In the genomic region with DNA sequence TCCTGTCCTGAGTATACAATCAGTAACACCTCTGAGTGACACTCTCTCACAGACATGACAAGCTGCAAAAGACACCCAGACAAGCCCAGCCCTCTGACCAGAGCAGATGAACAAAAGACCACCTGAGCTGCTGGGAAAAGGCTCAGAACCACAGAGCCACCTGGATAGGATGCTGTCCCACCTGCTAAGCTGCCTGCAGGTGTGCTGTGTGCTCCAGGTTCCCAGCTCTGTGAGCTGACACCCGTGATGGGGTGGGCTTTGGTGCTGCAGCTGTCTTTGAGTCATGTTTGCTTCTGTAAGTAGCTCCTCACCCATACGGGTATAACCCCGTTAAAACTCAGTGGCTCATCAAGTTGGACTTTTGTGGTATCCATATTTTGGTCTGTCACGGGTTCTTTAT, we compare ENCODE assay signal across 25 mouse cellular contexts.
DNase-seq lines count a peak whose midpoint lies in the region; ATAC-seq lines count a peak whose summit lies in the region.
"Had no signal": no experiment of that assay in that cellular context is flagged by ENCODE, and none has a peak within 500 bp of the region (broad histone marks: within the 10 kb centered on the region; RNA-seq: fewer than 3 reads in every experiment).

No protein-coding gene starts in this region.

- H3K27me3 ChIP-seq in forebrain, embryonic 13.5 days = no peaks in the 10 kb centered on the region
- no peaks in the 10 kb centered on the region for H3K27me3 ChIP-seq in forebrain, embryonic 12.5 days
- H3K27me3 ChIP-seq in liver, embryonic 11.5 days (replicated peaks; ENCODE audit: control insufficient read depth, insufficient read depth, low read length) = no peaks in the 10 kb centered on the region
- H3K27me3 ChIP-seq: embryonic facial prominence, embryonic 12.5 days; hindbrain, embryonic 12.5 days; hindbrain, embryonic 15.5 days had no signal

- H3K4me3 ChIP-seq in forebrain, embryonic 13.5 days = no peak overlapping the region
- no peak overlapping the region for H3K4me3 ChIP-seq in forebrain, embryonic 12.5 days (replicated peaks)
- H3K4me3 ChIP-seq in liver, embryonic 11.5 days (ENCODE audit: low read depth, low read length) = no peak overlapping the region
- H3K4me3 ChIP-seq: embryonic facial prominence, embryonic 12.5 days; erythroblast, embryonic 14.5 days; gastrocnemius, adult 2 months; heart, embryonic 13.5 days; hindbrain, embryonic 12.5 days; hindbrain, embryonic 15.5 days had no signal

- H3K4me1 ChIP-seq in forebrain, embryonic 13.5 days = no peaks in the 10 kb centered on the region
- H3K4me1 ChIP-seq in forebrain, embryonic 12.5 days = peaks cover 10% of the 10 kb centered on the region
- H3K4me1 ChIP-seq in liver, embryonic 11.5 days (replicated peaks; ENCODE audit: control insufficient read depth, insufficient read depth, low read length) = no peaks in the 10 kb centered on the region

- no peaks in the 10 kb centered on the region for H3K36me3 ChIP-seq in forebrain, embryonic 13.5 days (ENCODE audit: poor library complexity, severe bottlenecking)
- H3K36me3 ChIP-seq in forebrain, embryonic 12.5 days (replicated peaks) = no peaks in the 10 kb centered on the region
- no peaks in the 10 kb centered on the region for H3K36me3 ChIP-seq in liver, embryonic 11.5 days (ENCODE audit: control insufficient read depth, insufficient read depth, low read length)
- H3K36me3 ChIP-seq: embryonic facial prominence, embryonic 12.5 days; heart, embryonic 13.5 days; hindbrain, embryonic 12.5 days; hindbrain, embryonic 15.5 days had no signal

- ATAC-seq in forebrain, embryonic 13.5 days = no peak
- no peak for ATAC-seq in forebrain, embryonic 12.5 days (ENCODE audit: low FRiP score)
- ATAC-seq in liver, embryonic 11.5 days (replicated peaks; ENCODE audit: low FRiP score) = no peak
- ATAC-seq: CD4-positive, CD25-positive, alpha-beta regulatory T cell, adult 4 months; forebrain, embryonic 14.5 days had no signal

- H3K9ac ChIP-seq in forebrain, embryonic 13.5 days = no peak overlapping the region
- H3K9ac ChIP-seq in forebrain, embryonic 12.5 days = no peak overlapping the region
- no peak overlapping the region for H3K9ac ChIP-seq in liver, embryonic 11.5 days (ENCODE audit: low read depth, low read length)
- H3K9ac ChIP-seq: embryonic facial prominence, embryonic 12.5 days; forebrain, postnatal 0 days; heart, embryonic 13.5 days; hindbrain, embryonic 12.5 days; hindbrain, embryonic 15.5 days had no signal

- H3K4me2 ChIP-seq in forebrain, embryonic 13.5 days = no peak overlapping the region
- no peak overlapping the region for H3K4me2 ChIP-seq in forebrain, embryonic 12.5 days
- H3K4me2 ChIP-seq in liver, embryonic 11.5 days = no peak overlapping the region
- H3K4me2 ChIP-seq: embryonic facial prominence, embryonic 12.5 days; heart, embryonic 13.5 days; hindbrain, embryonic 12.5 days; hindbrain, embryonic 15.5 days had no signal

- H3K9me3 ChIP-seq in forebrain, embryonic 13.5 days (replicated peaks) = no peaks in the 10 kb centered on the region
- no peaks in the 10 kb centered on the region for H3K9me3 ChIP-seq in forebrain, embryonic 12.5 days
- no peaks in the 10 kb centered on the region for H3K9me3 ChIP-seq in liver, embryonic 11.5 days (ENCODE audit: control insufficient read depth, low read length)
- H3K9me3 ChIP-seq: embryonic facial prominence, embryonic 12.5 days; heart, embryonic 13.5 days; hindbrain, embryonic 12.5 days; hindbrain, embryonic 15.5 days had no signal

- WGBS in forebrain, embryonic 13.5 days = 57% methylated on average over 4 of the region's 4 CpGs
- 60% methylated on average over 4 of the region's 4 CpGs for WGBS in forebrain, embryonic 12.5 days
- 55% methylated on average over 4 of the region's 4 CpGs for WGBS in liver, embryonic 11.5 days

- DNase-seq in thymus, adult 18-20 months = peak; percentile 3 to 23
- peak; percentile 22 to 32 for DNase-seq in thymus, postnatal 10 days (ENCODE audit: low spot score in 2 of 2)
- DNase-seq in thymus, postnatal 36 days = peak; percentile 10 to 53
- DNase-seq in liver, embryonic 11.5 days (ENCODE audit: low spot score) = no peak
- DNase-seq in cerebellum, adult 11-12 months = no peak
- no peak for DNase-seq in right cerebral cortex, postnatal 14 days
- DNase-seq: adrenal gland, adult 2 months; adrenal gland, postnatal 14 days; cerebellum, adult 18-20 months; cerebellum, adult 9-10 months; cerebellum, postnatal 14 days; forebrain, postnatal 0 days; gastrocnemius, adult 2 months; gastrocnemius, postnatal 14 days; heart, adult 18-20 months; heart, postnatal 14 days had no signal

- peak overlapping the region; percentile 35 for H3K27ac ChIP-seq in forebrain, embryonic 13.5 days
- no peak overlapping the region for H3K27ac ChIP-seq in forebrain, embryonic 12.5 days
- H3K27ac ChIP-seq in liver, embryonic 11.5 days (ENCODE audit: low read depth, low read length) = no peak overlapping the region
- H3K27ac ChIP-seq: embryonic facial prominence, embryonic 12.5 days; gastrocnemius, adult 2 months; heart, embryonic 13.5 days; hindbrain, embryonic 12.5 days; hindbrain, embryonic 15.5 days had no signal

Comparison
In these comparisons a context has a peak if more than half of its experiments do, and no peak if none do; other contexts are left out.
1. DNase-seq: peak in thymus, adult 18-20 months (2 of 2), thymus, postnatal 10 days (2 of 2) and thymus, postnatal 36 days (2 of 2); none in liver, embryonic 11.5 days (single experiment), cerebellum, adult 11-12 months (single experiment) and right cerebral cortex, postnatal 14 days (single experiment).